Mouse (Mus musculus) lung, postnatal 0 days (tissue): ENCODE measurements at regions not wholly inside any gene's neighbourhood (a gene's known extent, or its start where the extent isn't known, plus 50 kb on each side); places are given as distances from the start of the nearest gene placed in this dataset.

Experiments used
- CTCF ChIP-seq: IDR thresholded peaks from 2 replicates; pipeline ENCODE4 v1.5.1; 2016; ENCODE audit warnings: antibody characterized with exemption, mild to moderate bottlenecking
- EP300 ChIP-seq: IDR thresholded peaks from 2 replicates; pipeline ENCODE4 v1.6.1; 2016; ENCODE audit warnings: antibody characterized with exemption, mild to moderate bottlenecking, control low read depth

DNA sequence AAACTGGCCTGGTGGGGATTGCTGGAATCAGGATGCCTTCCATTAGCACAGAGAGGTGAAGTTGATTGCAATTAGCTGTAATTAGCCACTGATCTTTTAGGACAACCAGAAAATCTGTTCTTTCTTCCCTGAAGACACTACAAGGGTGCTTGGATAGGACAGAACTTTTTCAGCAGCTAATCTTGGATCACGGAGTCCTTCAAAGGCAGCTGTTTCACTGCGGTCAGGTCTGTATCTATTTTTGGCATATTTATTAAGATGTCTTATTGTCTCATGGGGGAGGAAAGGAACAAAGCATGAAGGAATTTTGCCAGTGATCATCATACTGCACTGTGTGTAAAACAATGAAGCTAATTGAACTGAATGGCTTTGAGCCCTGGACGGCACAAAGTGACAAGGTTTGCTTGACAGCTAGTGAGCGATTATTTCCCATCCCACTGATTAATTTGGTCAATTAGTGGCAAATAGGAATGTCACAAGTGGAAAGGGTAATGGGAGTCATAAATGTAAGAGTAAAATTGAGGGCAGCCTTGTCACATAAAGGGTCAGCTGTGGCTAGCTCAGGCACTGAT, 395.8 kb upstream of the Nr5a2 start:
- no peak for TF ChIP-seq CTCF
- TF ChIP-seq EP300, result no peak
